In the genomic region with DNA sequence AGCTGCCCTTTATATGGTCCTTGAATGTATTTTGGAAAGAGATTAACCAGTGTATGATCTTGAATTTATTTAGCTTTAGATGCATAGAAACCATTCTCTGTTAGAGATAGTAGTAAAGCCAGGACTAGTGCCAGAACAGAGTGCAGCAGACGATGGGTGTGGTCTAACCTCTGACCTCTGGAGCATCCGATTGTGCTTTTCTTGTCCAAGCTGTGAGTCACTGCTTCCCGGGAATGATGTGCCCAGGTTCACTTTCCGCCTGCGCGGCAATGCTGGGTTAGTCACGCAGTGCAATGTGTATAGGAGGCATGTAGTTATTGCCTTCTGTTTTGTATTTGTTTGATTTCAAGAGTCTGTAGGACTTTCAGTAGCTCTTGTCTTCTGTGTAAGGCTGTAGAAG, we compare ENCODE assay signal across 10 mouse cellular contexts. TPM values are rescaled to one million over a fixed set of nuclear protein-coding genes. Genes with fewer than 3 reads are reported as not detected.
A peak's percentile ranks its signal among the peaks of the same experiment; 100 is the strongest.
DNase-seq lines count a peak whose midpoint lies in the region; ATAC-seq lines count a peak whose summit lies in the region.
"Had no signal": no experiment of that assay in that cellular context is flagged by ENCODE, and none has a peak within 500 bp of the region (broad histone marks: within the 10 kb centered on the region; RNA-seq: fewer than 3 reads in every experiment).

No protein-coding gene starts in this region.

- no peak for ATAC-seq in megakaryocyte, adult 5-6 weeks (ENCODE audit: poor library complexity, severe bottlenecking)
- ATAC-seq in CD4-positive, CD25-positive, alpha-beta regulatory T cell, adult 4 months, result no peak
- ATAC-seq: liver, embryonic 12.5 days had no signal

- DNase-seq in gastrocnemius, postnatal 14 days, result peak; percentile 8
- no peak for DNase-seq in gastrocnemius, postnatal 25 days
- peak; percentile 14 for DNase-seq in urinary bladder, postnatal 25 days (ENCODE audit: low spot score)
- no peak for DNase-seq in urinary bladder, postnatal 10 days (ENCODE audit: low spot score)
- DNase-seq in kidney, postnatal 36 days, result peak; percentile 49 to 53
- no peak for DNase-seq in right cerebral cortex, adult 18-20 months
- DNase-seq: thymus, postnatal 36 days had no signal

- intact Hi-C loops in gastrocnemius, postnatal 14 days (cut with DNase I; ENCODE audit: low total_unique reads), result no loop called here

RNA-seq across cellular contexts. Expression of a gene that starts 11.1 kb away (rescaled TPM):
- total RNA-seq in gastrocnemius, postnatal 14 days (2021), result 10 to 100 TPM; 13.8 to 18.4 TPM
- 10 to 100 TPM; 17.3 to 18.1 TPM for total RNA-seq in gastrocnemius, postnatal 25 days (2021)
- total RNA-seq in megakaryocyte, adult 5-6 weeks (2015), result 9.9 and 10.6 TPM in 2 replicates
- 8.8 and 12.1 TPM in 2 replicates for total RNA-seq in megakaryocyte, adult 5-6 weeks (2017)
- 10 to 100 TPM in 1 of 2 experiments, 1 to 10 TPM in 1; 9.1 to 13.3 TPM for polyA plus RNA-seq in CD4-positive, CD25-positive, alpha-beta regulatory T cell, adult 4 months (2017; shearing (Covaris generic))

RNA-seq across cellular contexts. Expression of a gene that starts 45.8 kb away (rescaled TPM):
- not detected for total RNA-seq in gastrocnemius, postnatal 14 days (2021)
- not detected for total RNA-seq in gastrocnemius, postnatal 25 days (2021)
- total RNA-seq in megakaryocyte, adult 5-6 weeks (2015), result not detected in 2 replicates
- total RNA-seq in megakaryocyte, adult 5-6 weeks (2017), result not detected in 2 replicates
- polyA plus RNA-seq in CD4-positive, CD25-positive, alpha-beta regulatory T cell, adult 4 months (2017; shearing (Covaris generic)), result not detected
- polyA plus RNA-seq: liver, embryonic 12.5 days had no signal

Comparison
In these comparisons a context has a peak if more than half of its experiments do, and no peak if none do; other contexts are left out.
1. DNase-seq: peak in gastrocnemius, postnatal 14 days (single experiment), urinary bladder, postnatal 25 days (single experiment) and kidney, postnatal 36 days (2 of 2); none in gastrocnemius, postnatal 25 days (single experiment), urinary bladder, postnatal 10 days (single experiment) and right cerebral cortex, adult 18-20 months (single experiment).